Mouse (Mus musculus): ENCODE measurements at regions not wholly inside any gene's neighbourhood (a gene's known extent, or its start where the extent isn't known, plus 50 kb on each side); places are given as distances from the start of the nearest gene placed in this dataset.
A peak's percentile ranks its signal among the peaks of the same experiment; 100 is the strongest.

- H3K27me3 ChIP-seq, result no peaks in the 10 kb centered on the region
- 0 out of 2 replicates have a peak overlapping the region, but pooled peaks have one; percentile 45 for H3K4me3 ChIP-seq
- peaks cover 36% of the 10 kb centered on the region for H3K4me1 ChIP-seq
- ATAC-seq (ENCODE audit: borderline replicate concordance, extremely low read depth, low FRiP score, low TSS enrichment), result no peak
- peak overlapping the region; percentile 72 for H3K4me2 ChIP-seq
- no peaks in the 10 kb centered on the region for H3K36me3 ChIP-seq
- 33% methylated on average over 6 of the region's 6 CpGs for WGBS
- no peaks in the 10 kb centered on the region for H3K9me3 ChIP-seq
- no peak overlapping the region for H3K27ac ChIP-seq
- no peak overlapping the region for H3K9ac ChIP-seq
These were observed 86.0 kb upstream of the Calm2 start for GRCm38 (mm10) chr17:87532762-87533161.

DNA sequence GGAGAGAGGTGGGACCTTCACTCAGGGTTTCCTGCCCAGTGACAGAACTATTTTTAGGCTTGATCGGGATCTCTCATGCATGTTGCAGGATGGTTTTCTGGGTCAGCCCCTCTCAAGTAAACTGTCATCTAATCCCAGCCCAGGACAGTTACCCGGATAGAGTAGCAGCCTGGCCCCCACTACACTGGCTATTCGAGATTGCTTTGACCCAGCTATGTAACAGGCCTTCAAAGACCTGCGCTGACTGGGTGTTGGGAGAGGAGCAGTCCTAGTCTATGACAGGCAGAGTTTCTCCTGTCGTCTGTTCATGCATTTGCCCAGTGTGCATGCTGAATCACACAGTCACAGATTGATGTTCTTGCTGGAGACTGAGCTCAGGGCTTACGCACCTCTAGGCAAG, 86.2 kb upstream of the Epcam start:
- H3K4me2 ChIP-seq, result no peak overlapping the region
- H3K9me3 ChIP-seq, result no peaks in the 10 kb centered on the region
- H3K36me3 ChIP-seq, result no peaks in the 10 kb centered on the region
- H3K4me3 ChIP-seq, result no peak overlapping the region
- ATAC-seq (ENCODE audit: borderline replicate concordance, extremely low read depth, low FRiP score, low TSS enrichment), result no peak
- 0 out of 2 replicates have a peak, but pooled peaks cover 5% of the 10 kb centered on the region for H3K4me1 ChIP-seq
- no peak overlapping the region for H3K9ac ChIP-seq
- no peak overlapping the region for H3K27ac ChIP-seq
- WGBS, result 60% methylated on average over 6 of the region's 6 CpGs
- no peaks in the 10 kb centered on the region for H3K27me3 ChIP-seq

DNA sequence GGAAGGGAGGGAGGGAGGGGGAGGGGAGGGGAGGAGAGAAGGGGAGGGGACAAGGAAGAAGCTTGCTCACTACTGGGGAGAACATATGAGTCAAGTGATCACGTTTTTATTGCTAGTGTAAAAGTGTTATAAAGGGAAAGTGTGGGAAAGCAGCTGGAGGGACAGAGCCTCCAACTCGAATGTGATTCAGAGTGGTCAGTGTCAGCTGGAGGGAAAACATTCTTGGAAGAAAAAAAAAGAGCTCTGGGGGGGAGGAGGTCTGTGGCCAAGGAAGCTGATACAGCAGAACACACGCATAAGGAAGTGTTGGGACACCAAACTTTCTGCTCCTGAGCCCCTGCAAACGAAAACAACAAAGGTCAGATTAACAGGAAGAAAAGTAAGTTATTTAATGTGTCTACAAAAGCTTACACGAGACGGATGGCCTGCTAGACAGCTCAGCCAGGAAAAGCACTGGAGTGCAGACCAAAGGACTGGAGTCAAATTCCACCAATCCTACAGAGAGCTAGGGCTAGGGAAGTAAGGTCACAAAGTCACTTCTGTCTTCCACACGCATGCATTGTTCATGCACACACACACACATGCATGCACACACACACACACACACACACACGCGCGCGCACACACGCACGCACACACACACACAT, 85.1 kb upstream of the Epcam start:
- peak; percentile 49 for ATAC-seq (ENCODE audit: borderline replicate concordance, extremely low read depth, low FRiP score, low TSS enrichment)
- no peak overlapping the region for H3K4me2 ChIP-seq
- WGBS, result 42% methylated on average over 13 of the region's 13 CpGs
- no peak overlapping the region for H3K9ac ChIP-seq
- H3K27ac ChIP-seq, result peak overlapping the region; percentile 18; the same call in 1 of the 2 replicates
- no peaks in the 10 kb centered on the region for H3K27me3 ChIP-seq
- no peaks in the 10 kb centered on the region for H3K36me3 ChIP-seq
- no peaks in the 10 kb centered on the region for H3K9me3 ChIP-seq
- no peak overlapping the region for H3K4me3 ChIP-seq
- 0 out of 2 replicates have a peak, but pooled peaks cover 5% of the 10 kb centered on the region for H3K4me1 ChIP-seq

GRCm38 (mm10) chr17:87554561-87554960, 81.2 kb upstream of the Epcam start:
- Histone ChIP-seq H3K4me2 (no peak overlapping the region), H3K9ac (no peak overlapping the region), H3K4me3 (no peak overlapping the region), H3K36me3 (no peaks in the 10 kb centered on the region), H3K4me1 (0 out of 2 replicates have a peak, but pooled peaks cover 5% of the 10 kb centered on the region), H3K27me3 (no peaks in the 10 kb centered on the region), H3K27ac (no peak overlapping the region), H3K9me3 (no peaks in the 10 kb centered on the region)
- WGBS, result 52% methylated on average over 2 of the region's 2 CpGs
- no peak for ATAC-seq (ENCODE audit: borderline replicate concordance, extremely low read depth, low FRiP score, low TSS enrichment)

- H3K4me1 ChIP-seq, result no peaks in the 10 kb centered on the region; the same call in 1 of the 2 replicates
- H3K27ac ChIP-seq, result no peak overlapping the region
- no peak overlapping the region for H3K4me2 ChIP-seq
- no peaks in the 10 kb centered on the region for H3K36me3 ChIP-seq
- H3K9ac ChIP-seq, result no peak overlapping the region
- 41% methylated on average over 2 of the region's 2 CpGs for WGBS
- no peaks in the 10 kb centered on the region for H3K27me3 ChIP-seq
- no peak overlapping the region for H3K4me3 ChIP-seq
- ATAC-seq (ENCODE audit: borderline replicate concordance, extremely low read depth, low FRiP score, low TSS enrichment), result no peak
- no peaks in the 10 kb centered on the region for H3K9me3 ChIP-seq
These were observed 77.4 kb upstream of the Epcam start for GRCm38 (mm10) chr17:87558419-87558818.

DNA sequence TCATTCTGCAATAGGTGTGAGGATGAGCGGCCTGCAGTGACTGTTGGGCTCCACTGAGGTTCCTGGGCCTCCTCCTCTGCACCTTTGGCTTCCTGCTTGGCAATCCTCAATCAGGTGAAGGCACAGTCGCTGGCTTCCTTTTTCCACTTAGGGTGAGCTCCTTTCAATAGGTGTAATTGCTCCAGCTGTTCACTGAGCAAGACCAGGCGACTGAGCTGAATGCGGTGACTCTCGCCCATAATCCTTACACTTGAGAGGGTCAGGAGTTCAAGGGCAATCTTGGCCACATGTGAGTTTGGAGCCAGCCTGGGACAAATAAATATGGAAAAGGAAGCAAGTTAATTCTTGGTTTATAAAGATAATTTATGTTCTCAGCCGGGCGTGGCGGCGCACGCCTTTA, 76.1 kb upstream of the Epcam start:
- Histone ChIP-seq H3K36me3 (no peaks in the 10 kb centered on the region), H3K27me3 (no peaks in the 10 kb centered on the region), H3K27ac (no peak overlapping the region), H3K4me1 (no peaks in the 10 kb centered on the region; the same call in 1 of the 2 replicates), H3K4me2 (no peak overlapping the region), H3K4me3 (no peak overlapping the region), H3K9me3 (no peaks in the 10 kb centered on the region), H3K9ac (no peak overlapping the region)
- 86% methylated on average over 10 of the region's 10 CpGs for WGBS
- ATAC-seq (ENCODE audit: borderline replicate concordance, extremely low read depth, low FRiP score, low TSS enrichment), result no peak

GRCm38 (mm10) chr17:87560923-87561322, 74.9 kb upstream of the Epcam start:
- Histone ChIP-seq H3K9me3 (no peaks in the 10 kb centered on the region), H3K27ac (no peak overlapping the region), H3K27me3 (no peaks in the 10 kb centered on the region), H3K36me3 (no peaks in the 10 kb centered on the region), H3K4me1 (no peaks in the 10 kb centered on the region; the same call in 1 of the 2 replicates), H3K4me3 (no peak overlapping the region), H3K9ac (no peak overlapping the region), H3K4me2 (no peak overlapping the region)
- WGBS, result 78% methylated on average over 7 of the region's 7 CpGs
- ATAC-seq (ENCODE audit: borderline replicate concordance, extremely low read depth, low FRiP score, low TSS enrichment), result no peak

GRCm38 (mm10) chr17:87563375-87563774, 72.4 kb upstream of the Epcam start:
- H3K4me3 ChIP-seq, result no peak overlapping the region
- H3K36me3 ChIP-seq, result no peaks in the 10 kb centered on the region
- no peak overlapping the region for H3K9ac ChIP-seq
- H3K4me2 ChIP-seq, result no peak overlapping the region
- H3K27me3 ChIP-seq, result no peaks in the 10 kb centered on the region
- H3K4me1 ChIP-seq, result peaks cover 6% of the 10 kb centered on the region; the same call in 1 of the 2 replicates
- H3K27ac ChIP-seq, result no peak overlapping the region
- 49% methylated on average over 5 of the region's 5 CpGs for WGBS
- ATAC-seq (ENCODE audit: borderline replicate concordance, extremely low read depth, low FRiP score, low TSS enrichment), result no peak
- no peaks in the 10 kb centered on the region for H3K9me3 ChIP-seq

DNA sequence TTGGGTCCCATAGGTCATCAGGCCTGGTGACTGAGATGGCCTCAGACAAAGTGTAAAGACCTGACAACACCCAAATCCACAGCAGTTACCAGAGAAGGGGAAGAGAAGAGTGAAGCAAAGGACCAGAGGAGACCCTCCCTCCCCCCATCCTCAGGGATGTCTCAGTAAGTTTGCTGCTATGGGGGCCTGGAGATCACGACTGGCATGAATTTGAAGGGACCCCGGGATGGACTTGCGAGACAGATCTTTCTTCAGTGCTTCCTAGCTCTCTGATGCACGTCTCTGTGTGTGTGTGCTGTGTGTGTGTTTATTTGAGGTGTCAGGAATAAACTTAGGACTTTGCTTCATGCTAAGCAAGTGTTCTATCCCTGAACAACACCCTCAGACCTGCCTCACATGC, 70.1 kb upstream of the Epcam start:
- Histone ChIP-seq H3K4me2 (no peak overlapping the region), H3K27me3 (no peaks in the 10 kb centered on the region), H3K9ac (no peak overlapping the region), H3K36me3 (no peaks in the 10 kb centered on the region), H3K4me3 (no peak overlapping the region), H3K4me1 (peaks cover 6% of the 10 kb centered on the region; the same call in 1 of the 2 replicates), H3K9me3 (no peaks in the 10 kb centered on the region), H3K27ac (no peak overlapping the region)
- 68% methylated on average over 4 of the region's 4 CpGs for WGBS
- no peak for ATAC-seq (ENCODE audit: borderline replicate concordance, extremely low read depth, low FRiP score, low TSS enrichment)

DNA sequence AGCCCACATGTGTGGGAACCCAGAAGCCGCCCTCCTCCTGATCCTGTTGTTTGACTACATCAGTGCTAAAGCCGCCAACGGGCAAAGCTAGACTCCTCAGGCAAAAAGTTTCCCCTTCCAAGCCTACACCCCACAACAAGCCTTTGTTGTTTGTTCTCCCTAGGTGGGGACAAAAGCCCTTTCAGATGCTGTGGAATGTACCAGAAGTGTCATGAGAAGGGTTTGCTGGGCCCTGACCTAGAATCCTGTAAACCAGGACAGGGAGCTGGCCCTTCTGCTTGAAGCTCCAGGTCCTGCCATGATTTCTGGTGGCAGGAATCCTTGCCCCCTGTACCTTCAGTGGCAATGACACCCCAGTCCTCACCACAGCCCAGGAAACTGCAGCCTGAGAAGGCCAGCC, 69.5 kb upstream of the Epcam start:
- Histone ChIP-seq H3K4me1 (peaks cover 11% of the 10 kb centered on the region), H3K9ac (no peak overlapping the region), H3K27ac (no peak overlapping the region), H3K27me3 (no peaks in the 10 kb centered on the region), H3K4me3 (no peak overlapping the region), H3K36me3 (no peaks in the 10 kb centered on the region), H3K9me3 (no peaks in the 10 kb centered on the region), H3K4me2 (no peak overlapping the region)
- no peak for ATAC-seq (ENCODE audit: borderline replicate concordance, extremely low read depth, low FRiP score, low TSS enrichment)
- 73% methylated on average over 3 of the region's 3 CpGs for WGBS

- no peaks in the 10 kb centered on the region for H3K36me3 ChIP-seq
- no peaks in the 10 kb centered on the region for H3K27me3 ChIP-seq
- H3K4me3 ChIP-seq, result no peak overlapping the region
- no peak overlapping the region for H3K27ac ChIP-seq
- no peak for ATAC-seq (ENCODE audit: borderline replicate concordance, extremely low read depth, low FRiP score, low TSS enrichment)
- no peak overlapping the region for H3K9ac ChIP-seq
- H3K4me2 ChIP-seq, result no peak overlapping the region
- H3K9me3 ChIP-seq, result no peaks in the 10 kb centered on the region
- 27% methylated on average over 9 of the region's 9 CpGs for WGBS
- H3K4me1 ChIP-seq, result peaks cover 14% of the 10 kb centered on the region
These were observed 68.8 kb upstream of the Epcam start for GRCm38 (mm10) chr17:87566996-87567395.

DNA sequence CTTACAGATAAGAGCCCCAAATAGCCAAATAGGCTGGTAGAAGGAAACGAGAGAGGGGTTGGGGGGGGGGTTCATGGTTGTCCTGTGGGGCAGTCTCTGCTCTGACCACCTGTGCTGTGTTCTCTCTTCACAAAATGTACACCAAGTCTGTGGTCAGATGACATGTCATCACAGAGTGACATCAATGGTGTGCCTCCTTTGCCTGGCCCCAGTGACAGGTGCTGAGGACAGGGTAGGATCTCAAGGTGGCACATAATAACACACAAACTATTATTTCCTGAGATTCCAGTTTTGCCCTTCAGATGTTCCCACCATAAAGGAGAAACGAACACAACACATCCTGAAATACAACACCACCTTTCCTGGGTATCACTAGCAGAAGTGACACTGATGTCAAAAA, 68.3 kb upstream of the Epcam start:
- Histone ChIP-seq H3K4me1 (peaks cover 14% of the 10 kb centered on the region), H3K9me3 (no peaks in the 10 kb centered on the region), H3K9ac (no peak overlapping the region), H3K27me3 (no peaks in the 10 kb centered on the region), H3K4me2 (no peak overlapping the region), H3K36me3 (no peaks in the 10 kb centered on the region), H3K27ac (no peak overlapping the region), H3K4me3 (no peak overlapping the region)
- ATAC-seq (ENCODE audit: borderline replicate concordance, extremely low read depth, low FRiP score, low TSS enrichment), result no peak
- 23% methylated on average over 2 of the region's 2 CpGs for WGBS

DNA sequence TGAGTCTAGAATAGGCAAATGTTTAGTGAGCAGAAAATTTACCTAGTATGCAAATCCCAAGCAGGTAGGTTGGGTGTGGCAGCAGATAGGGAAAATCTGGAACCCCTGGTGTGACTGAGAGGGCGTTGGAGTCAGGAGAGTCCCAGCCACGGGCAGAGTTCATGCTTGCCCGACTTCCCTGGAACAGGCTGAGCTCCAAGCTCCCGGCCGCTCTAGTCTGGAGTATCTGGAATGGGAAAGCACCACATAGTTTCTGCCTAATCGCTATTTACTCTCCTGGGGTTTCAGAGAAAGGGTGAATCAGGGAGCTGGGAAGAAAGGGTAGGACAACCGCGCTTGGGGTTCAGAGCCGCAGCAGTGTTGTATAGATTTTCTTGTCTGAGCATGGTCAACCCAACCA, 65.8 kb upstream of the Epcam start:
- H3K4me1 ChIP-seq, result peaks cover 14% of the 10 kb centered on the region
- no peaks in the 10 kb centered on the region for H3K9me3 ChIP-seq
- H3K27me3 ChIP-seq, result no peaks in the 10 kb centered on the region
- H3K9ac ChIP-seq, result no peak overlapping the region
- H3K4me2 ChIP-seq, result no peak overlapping the region
- no peak overlapping the region for H3K27ac ChIP-seq
- no peaks in the 10 kb centered on the region for H3K36me3 ChIP-seq
- H3K4me3 ChIP-seq, result no peak overlapping the region
- no peak for ATAC-seq (ENCODE audit: borderline replicate concordance, extremely low read depth, low FRiP score, low TSS enrichment)
- 65% methylated on average over 9 of the region's 9 CpGs for WGBS
